Mouse (Mus musculus) spleen, adult 2 months (tissue): ENCODE measurements around the gene Doc2g.

Source experiments
- CTCF ChIP-seq: fragments of 200-500 bp; IDR thresholded peaks from 2 replicates; pipeline ENCODE4 v1.5.1; 2011; ENCODE audit warnings: mild to moderate bottlenecking, inconsistent platforms; ENCODE audit not compliant: insufficient read depth, insufficient read length, insufficient replicate concordance; ENCODE audit errors: extremely low read depth
- POLR2A ChIP-seq: fragments of 200-500 bp; IDR thresholded peaks from 2 replicates; pipeline ENCODE4 v1.6.1; 2011; ENCODE audit warnings: low read depth, low read length, inconsistent platforms

DNA sequence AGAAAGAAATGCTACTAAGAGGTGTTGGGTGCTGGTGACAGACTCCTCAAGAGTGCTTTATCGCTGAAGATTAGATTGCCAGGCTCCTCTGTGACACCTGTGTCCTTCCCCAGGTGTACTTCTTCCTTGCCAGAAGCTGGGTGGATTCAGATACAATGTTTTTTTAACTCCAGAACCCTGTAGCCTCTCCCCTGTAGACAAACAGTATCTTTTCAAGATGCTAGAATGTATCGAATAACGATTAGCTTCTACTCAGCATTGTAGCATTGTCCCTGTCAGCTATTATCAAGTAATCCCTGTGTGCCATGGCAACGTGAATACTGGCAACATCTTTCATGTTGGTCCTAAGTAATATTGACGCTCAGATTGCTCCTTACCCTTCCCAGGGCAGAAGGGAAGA is 30.6 kb downstream of the Doc2g start:
- TF ChIP-seq CTCF (no peak), POLR2A (no peak)
